Mouse (Mus musculus) gastrocnemius, postnatal 4 days (tissue): ENCODE results near the gene Extl1. TPM values are rescaled to one million over a fixed set of nuclear protein-coding genes. Genes with fewer than 3 reads are reported as not detected.
A peak's percentile ranks its signal among the peaks of the same experiment; 100 is the strongest.
"Not testable (repeated sequence)": the region's sequence is repeated elsewhere in the genome, so short reads cannot be mapped to it uniquely, and the experiment has no call there.

ENCODE experiments used
- DNase-seq, 2 experiments: peaks; one replicate each; pipeline ENCODE4 v3.0.0; 2021 to 2022; ENCODE audit warnings: low spot score in 2 of 2, mixed read lengths in 2 of 2
- long read RNA-seq, 2 experiments: library from polyadenylated mRNA; stranded (forward); transcript quantifications; one replicate each; pipeline ENCODE4 v2.0.0; 2021
- total RNA-seq, 2 experiments: library from RNA; stranded (reverse); gene quantifications; 2 replicates each; pipeline ENCODE4 v1.2.3; 2021

The Extl1 gene
- 10 to 100 TPM in 1 of 2 experiments, 1 to 10 TPM in 1; 7.5 to 10.2 TPM for total RNA-seq
- long read RNA-seq, experiment 1, full-length matches to known transcripts, result 6 of 9 reads
- long read RNA-seq, experiment 1, partial matches to known transcripts, result 1 of 9 reads
- long read RNA-seq, experiment 1, other reads (novel, unspliced or antisense), result 2 of 9 reads
- long read RNA-seq, experiment 2, full-length matches to known transcripts, result 13 of 16 reads
- long read RNA-seq, experiment 2, partial matches to known transcripts, result 0 of 16 reads
- long read RNA-seq, experiment 2, other reads (novel, unspliced or antisense), result 3 of 16 reads

GRCm38 (mm10) chr4:134383750-134384149 is at the start of gene Extl1:
Extl1 (minus strand) TSS chr4:134383850.
- not testable (repeated sequence) for DNase-seq

- DNase-seq, result no peak
These were observed 49.2 kb upstream of the Extl1 start for GRCm38 (mm10) chr4:134432686-134433360.

DNA sequence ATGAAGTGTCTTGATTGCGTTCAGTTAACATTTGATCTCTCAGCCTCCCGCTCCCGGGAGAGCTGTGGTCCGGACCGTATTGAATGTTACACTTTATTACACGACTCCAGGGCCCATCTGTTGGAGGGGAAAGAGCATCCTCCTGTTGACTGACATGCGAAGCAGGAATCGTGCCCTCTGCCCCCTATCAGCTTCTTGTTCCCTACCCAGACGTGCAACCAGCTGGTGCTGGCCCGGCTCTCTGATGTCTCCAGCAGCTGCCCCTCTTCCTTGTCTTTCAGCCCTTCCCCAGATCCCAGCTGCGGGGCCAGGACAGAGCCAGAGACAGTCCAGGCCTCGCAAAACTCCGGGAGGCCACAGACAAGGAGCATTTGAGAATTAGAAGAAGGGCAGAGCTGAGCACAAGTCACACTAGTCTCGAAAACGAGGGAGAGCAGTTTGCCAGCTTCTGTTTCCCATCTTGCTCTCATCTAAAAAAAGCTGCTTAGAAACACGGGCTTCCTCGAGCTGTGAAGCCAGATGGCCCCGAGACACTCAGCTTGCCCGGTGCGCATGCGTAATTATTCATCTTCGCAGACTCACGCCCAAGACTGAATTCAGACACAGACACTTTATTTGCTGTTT is 46.8 kb upstream of the Extl1 start:
- DNase-seq, result peak in 1 of 2 experiments; percentile 37

DNA sequence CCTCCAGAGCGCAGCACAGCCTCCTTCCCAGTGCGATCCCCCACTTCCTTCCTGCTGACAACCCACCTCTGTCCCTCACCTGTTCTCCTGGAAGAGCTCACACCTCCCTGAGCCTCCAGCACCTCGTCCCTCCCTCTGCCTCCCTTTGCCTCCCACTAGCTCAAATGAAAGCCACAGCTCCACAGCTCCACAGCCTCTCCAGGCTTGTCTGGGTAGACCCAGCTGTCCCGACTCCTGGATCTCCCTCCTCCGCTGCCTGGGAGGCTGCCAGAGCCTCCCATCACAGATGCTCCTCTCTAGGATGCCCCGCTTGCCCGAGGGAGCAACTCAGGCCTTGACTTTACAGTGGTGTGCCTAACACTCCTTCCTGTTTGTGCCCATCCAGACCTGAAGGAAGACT is 41.4 kb upstream of the Extl1 start:
- no peak for DNase-seq

- DNase-seq, result no peak
These were observed 40.3 kb upstream of the Extl1 start for GRCm38 (mm10) chr4:134423949-134424348.

GRCm38 (mm10) chr4:134421971-134422370 is 38.3 kb upstream of the Extl1 start:
- DNase-seq, result no peak

DNA sequence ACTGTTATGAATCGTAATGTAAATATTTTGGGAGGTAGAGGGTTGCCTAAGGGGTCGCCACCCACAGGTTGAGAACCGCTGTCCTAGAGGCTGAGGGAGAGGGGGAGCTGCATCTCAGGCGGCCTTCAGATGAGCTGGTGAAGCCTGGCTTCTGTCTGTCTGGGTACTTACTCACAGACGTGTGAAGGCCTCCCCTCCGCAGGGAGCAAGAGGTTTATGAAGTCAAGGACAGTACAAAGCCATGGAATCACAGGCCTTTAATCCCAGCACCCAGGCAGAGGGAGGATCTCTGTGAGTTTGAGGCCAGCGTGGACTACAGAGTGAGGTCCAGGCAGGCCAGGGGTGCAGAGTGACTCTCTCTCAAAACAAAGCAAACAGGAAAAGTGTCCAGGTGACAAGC is 33.5 kb upstream of the Extl1 start:
- DNase-seq, result no peak

DNA sequence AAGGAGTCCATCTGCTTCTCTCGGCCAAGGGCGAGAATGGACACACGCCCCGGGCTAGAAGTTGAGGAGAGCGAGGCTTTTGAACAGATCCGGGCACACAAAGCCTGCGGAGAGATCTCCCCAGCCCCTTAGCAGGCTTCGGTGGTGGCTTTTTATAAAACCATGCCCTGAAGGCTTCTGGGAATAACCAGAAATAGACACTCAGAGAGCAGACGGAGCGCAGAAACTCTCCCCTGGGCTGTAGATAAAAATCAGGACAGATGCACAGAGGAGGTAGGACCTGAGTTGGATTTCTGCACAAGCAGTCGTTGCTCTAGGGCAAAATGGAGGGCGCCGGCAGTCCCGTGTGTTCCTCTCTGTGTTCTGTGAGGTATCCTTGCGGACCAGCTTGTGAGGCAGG is 33.0 kb upstream of the Extl1 start:
- DNase-seq, result no peak

GRCm38 (mm10) chr4:134416177-134416576 is 32.5 kb upstream of the Extl1 start:
- no peak for DNase-seq

DNA sequence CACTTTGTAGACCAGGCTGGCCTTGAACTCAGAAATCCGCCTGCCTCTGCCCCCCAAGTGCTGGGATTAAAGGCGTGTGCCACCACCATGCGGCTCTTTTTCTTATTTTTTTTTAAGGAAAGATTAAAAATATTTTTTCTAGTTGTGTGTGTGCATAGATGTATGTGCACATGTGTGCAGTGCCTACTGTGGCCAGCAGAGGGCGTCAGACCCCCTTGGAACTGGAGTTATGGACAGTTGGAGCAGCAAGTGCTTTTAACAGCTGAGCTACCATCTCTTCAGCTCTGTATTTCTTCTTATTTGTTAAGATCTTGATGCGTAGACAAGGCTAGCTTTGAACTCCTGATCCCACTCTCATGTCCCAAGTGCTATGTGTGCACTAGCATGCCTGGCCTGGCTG is 25.6 kb upstream of the Extl1 start:
- DNase-seq, result no peak

DNA sequence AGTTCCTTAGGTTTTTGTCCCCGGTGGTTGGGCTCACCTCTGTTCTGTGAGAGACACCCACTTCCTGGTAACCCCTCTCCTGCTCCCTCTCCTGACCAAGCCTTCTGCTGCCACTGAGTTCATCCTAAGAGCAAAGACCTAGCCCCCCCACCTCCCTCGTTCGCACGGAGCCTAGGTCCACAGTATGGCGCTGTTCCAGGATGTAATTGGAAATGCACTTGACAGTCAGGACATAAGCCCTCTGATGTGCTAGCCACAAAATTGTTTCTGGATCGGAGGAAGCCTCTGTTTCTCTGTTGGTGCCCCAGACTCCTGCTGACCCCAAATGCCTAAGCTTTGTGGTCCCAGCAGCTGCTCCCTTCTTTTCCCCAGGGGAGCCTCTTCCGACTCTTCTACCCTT is 20.1 kb upstream of the Extl1 start:
- DNase-seq, result no peak

GRCm38 (mm10) chr4:134402571-134403262 is 19.1 kb upstream of the Extl1 start:
- DNase-seq, result peak in 1 of 2 experiments; percentile 31

DNA sequence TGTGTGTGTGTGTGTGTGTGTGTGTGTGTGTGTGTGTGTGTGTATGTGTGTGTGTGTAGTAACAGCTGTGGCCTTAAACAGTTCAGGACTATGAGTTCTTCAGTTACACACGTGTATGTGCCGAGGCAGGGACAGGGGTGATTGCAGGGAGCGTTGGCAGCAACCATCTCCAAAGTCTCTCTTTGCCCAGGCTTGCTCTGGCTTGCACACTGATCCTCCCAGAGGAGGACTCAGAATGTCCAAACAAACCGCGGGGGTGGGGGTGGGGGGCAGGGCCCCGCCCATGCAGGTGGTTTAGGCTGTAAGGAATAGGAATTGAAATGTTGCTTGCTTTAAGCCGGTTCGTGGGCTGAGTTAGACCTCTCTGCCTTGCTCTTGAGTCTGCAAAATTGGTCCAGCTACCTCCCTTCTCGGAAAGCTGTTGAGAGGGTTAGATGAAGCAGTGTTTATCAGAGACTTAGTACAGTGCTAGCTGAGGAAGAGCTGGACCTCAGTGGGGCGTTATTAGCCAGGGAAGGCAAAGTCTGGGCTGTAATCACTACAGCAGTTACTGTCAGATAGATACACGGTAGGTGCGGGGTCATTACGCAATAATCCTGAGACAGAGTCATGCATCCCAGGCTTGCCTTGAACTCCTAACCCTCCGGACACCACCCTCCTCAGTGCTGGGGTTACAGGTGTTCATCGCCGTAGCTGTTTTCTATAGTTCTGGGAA is 18.4 kb upstream of the Extl1 start:
- no peak for DNase-seq

GRCm38 (mm10) chr4:134401181-134401661 is 17.6 kb upstream of the Extl1 start:
- peak in 1 of 2 experiments; percentile 51 for DNase-seq

GRCm38 (mm10) chr4:134400206-134400605 is 16.6 kb upstream of the Extl1 start:
- no peak for DNase-seq

DNA sequence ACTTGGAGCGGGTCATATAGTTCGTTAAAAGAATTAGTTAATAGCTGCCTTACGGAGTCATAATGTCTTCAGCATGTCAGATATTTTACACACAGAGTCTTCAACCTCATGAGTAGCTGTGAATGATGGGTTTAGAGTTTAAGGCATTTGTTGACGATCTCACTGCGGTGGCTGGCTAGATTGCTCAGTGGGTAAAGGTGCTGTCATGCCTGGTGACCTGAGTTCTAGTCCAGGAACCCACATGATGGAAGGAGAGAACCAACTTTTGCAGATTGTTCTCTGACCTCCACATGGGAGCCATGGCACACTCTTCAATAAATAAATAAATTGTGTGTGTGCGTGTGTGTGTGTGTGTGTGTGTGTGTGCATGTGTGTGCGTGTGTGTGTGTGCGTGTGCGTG is 14.1 kb upstream of the Extl1 start:
- DNase-seq, result no peak

- peak in 1 of 2 experiments; percentile 45 for DNase-seq
These were observed 13.5 kb upstream of the Extl1 start for GRCm38 (mm10) chr4:134397121-134397520.

GRCm38 (mm10) chr4:134395977-134396825 is 12.6 kb upstream of the Extl1 start, which contains the start of gene Pafah2:
Pafah2 (plus strand) TSS chr4:134396320.
- peak; percentile 80 to 90 for DNase-seq

- DNase-seq, result no peak
These were observed 11.5 kb upstream of the Extl1 start for GRCm38 (mm10) chr4:134395142-134395541.

DNA sequence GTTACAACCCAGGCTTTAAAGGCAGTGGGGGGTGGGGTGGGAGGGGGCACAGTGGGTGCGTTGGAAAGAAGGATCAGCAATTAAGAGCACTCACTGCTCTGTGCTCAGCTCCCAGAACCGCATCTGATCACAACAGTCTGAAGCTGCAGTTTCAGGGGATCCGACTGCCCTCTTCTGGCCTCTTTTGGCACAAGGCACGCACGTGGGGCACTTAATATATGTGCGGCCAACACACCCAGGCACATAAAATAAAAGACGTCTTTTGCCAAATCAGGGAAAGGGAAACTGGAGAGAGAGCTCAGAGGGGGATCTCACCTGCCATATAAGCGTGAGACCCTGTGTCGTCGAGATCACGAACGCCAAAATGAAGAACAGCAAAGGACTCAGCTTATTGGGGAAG is 9.4 kb upstream of the Extl1 start:
- no peak for DNase-seq
